Mouse (Mus musculus): ENCODE measurements around the gene Lcorl. TPM values are rescaled to one million over a fixed set of nuclear protein-coding genes. Genes with fewer than 3 reads are reported as not detected.
A peak's percentile ranks its signal among the peaks of the same experiment; 100 is the strongest.
"Not testable (repeated sequence)": the region's sequence is repeated elsewhere in the genome, so short reads cannot be mapped to it uniquely, and the experiment has no call there.

Lcorl gene
- total RNA-seq, 2 experiments from 2014 or later: 5.4 to 6.3 TPM

- H3K4me3 ChIP-seq: peak overlapping the region; percentile 78
- peak; percentile 67 for TF ChIP-seq CTCF (IDR thresholded peaks at IDR 0.05)
- H3K27ac ChIP-seq: no peak overlapping the region
- no peak for DNase-seq
- intact Hi-C loops (cut with DNase I): loop anchor here (2.0 to 5.0 kb wide), 3 partner anchors 134 to 194 kb away; partner anchors contain the start of gene Med28
Measured at GRCm38 (mm10) chr5:45668324-45668723, 189.1 kb downstream of the Lcorl start.

GRCm38 (mm10) chr5:45658406-45658805, 199.0 kb downstream of the Lcorl start:
- H3K27ac ChIP-seq; intact Hi-C loops (cut with DNase I); DNase-seq; H3K4me3 ChIP-seq: not testable (repeated sequence)

- TF ChIP-seq CTCF (IDR thresholded peaks at IDR 0.05): no peak
- intact Hi-C loops (cut with DNase I): no loop called here
Measured at GRCm38 (mm10) chr5:45651026-45651703, 206.2 kb downstream of the Lcorl start.

More at GRCm38 (mm10) chr5:45651026-45651703, 206.2 kb downstream of the Lcorl start:
- Histone ChIP-seq H3K27ac (no peak overlapping the region), H3K4me3 (no peak overlapping the region)
- DNase-seq: no peak

Other genes with a start within 250 kb of the Lcorl start
- under 1 TPM; 0.41 to 0.61 TPM for gene Fam184b, start 218.0 kb downstream of the Lcorl start, total RNA-seq (2021)
- gene Ncapg, start 187.7 kb downstream of the Lcorl start, total RNA-seq (2021): not detected

Data from gastrocnemius, adult 2 months (tissue).